Mouse (Mus musculus): Measurements from ENCODE around the gene Lpar3. TPM values are rescaled to one million over a fixed set of nuclear protein-coding genes. Genes with fewer than 3 reads are reported as not detected.
A peak's percentile ranks its signal among the peaks of the same experiment; 100 is the strongest.

Lpar3 gene
- 33.7 and 39.8 TPM in 2 replicates for polyA plus RNA-seq (2012; rRNA removed)

DNA sequence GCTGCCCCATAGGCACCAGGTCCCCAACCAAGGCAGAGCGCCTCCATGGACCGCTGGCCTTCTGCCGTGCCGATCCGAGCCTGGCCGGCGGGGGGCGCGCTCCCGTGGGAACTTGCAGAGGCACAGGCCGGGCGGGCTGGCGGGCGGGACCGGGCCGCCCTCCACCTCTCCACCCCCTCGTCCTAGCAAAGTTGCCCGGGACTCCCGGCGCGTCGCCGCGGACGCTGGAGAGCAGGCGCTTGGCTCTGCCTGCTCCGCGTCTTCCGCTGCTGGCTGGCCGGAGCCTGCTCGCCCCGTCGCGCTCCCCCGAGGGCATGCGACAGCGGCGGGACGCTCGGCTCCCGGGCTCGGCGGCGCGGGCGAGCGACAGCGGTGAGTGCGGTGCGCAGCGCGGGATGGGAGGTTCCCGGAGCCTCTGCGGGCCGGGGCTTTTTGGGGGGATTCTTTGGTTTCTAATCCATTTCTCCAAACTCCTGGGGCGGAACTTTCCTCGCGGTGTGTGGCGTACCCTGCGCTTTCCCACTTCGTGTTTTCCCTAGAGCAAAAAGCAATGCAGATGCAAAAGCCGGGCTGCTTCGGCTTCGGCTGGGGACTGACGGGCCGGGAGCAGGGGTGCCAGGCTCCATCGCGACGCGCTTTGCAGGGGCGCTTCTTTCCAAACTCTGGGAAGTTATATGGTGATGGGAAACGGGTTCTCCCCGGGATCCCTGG lies at the start of gene Lpar3:
TSS of gene Lpar3 (plus strand) at position 188 of the 711 bp plus-strand sequence.
- peaks cover 21% of the 10 kb centered on the region for H3K4me1 ChIP-seq (ENCODE audit: control insufficient read depth, insufficient read depth, low read length)
- no peaks in the 10 kb centered on the region for H3K27me3 ChIP-seq (replicated peaks; ENCODE audit: control insufficient read depth, insufficient read depth, low read length)
- no peak for TF ChIP-seq POLR2A (IDR thresholded peaks at IDR 0.05; ENCODE audit: low read depth, low read length)
- TF ChIP-seq CTCF (conservative IDR thresholded peaks at IDR 0.05; ENCODE audit: insufficient read depth, insufficient read length, low read depth, low read length): peak; percentile 55
- 2% methylated on average over 73 of the region's 73 CpGs for WGBS
- H3K36me3 ChIP-seq (ENCODE audit: control insufficient read depth, insufficient read depth, low read length): no peaks in the 10 kb centered on the region
- H3K4me3 ChIP-seq (ENCODE audit: insufficient read depth, low read depth, low read length): peak within 1 kb of the TSS; percentile 65
- H3K27ac ChIP-seq (ENCODE audit: insufficient read depth, low read depth, low read length): peak within 1 kb of the TSS; percentile 41; the same call in 1 of the 2 replicates
- DNase-seq: peak; percentile 91

DNA sequence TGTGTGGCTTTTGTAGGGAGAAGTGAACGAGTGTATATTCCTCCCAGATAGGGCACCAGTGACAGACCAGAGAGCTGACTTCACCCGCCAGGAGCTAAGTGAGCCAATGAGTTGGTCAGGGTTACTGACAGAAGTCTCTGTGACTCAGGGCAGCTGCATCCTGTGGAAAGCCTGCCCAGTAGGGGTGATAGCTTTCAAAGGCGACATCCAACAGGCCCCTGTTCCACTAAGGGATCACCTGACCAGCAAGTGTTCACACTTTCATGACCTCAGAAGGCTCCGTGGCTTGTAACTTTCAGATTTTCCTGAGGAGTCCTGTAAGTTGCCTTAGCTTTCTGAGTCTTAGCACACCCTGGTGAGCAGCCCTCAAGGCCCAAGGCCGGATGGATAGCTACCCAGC lies 47.7 kb upstream of the Lpar3 start:
- 78% methylated on average over 5 of the region's 5 CpGs for WGBS
- Histone ChIP-seq H3K4me3 (ENCODE audit: insufficient read depth, low read depth, low read length) (no peak overlapping the region), H3K36me3 (ENCODE audit: control insufficient read depth, insufficient read depth, low read length) (no peaks in the 10 kb centered on the region), H3K4me1 (ENCODE audit: control insufficient read depth, insufficient read depth, low read length) (no peaks in the 10 kb centered on the region), H3K27me3 (replicated peaks; ENCODE audit: control insufficient read depth, insufficient read depth, low read length) (no peaks in the 10 kb centered on the region), H3K27ac (ENCODE audit: insufficient read depth, low read depth, low read length) (no peak overlapping the region)
- TF ChIP-seq CTCF (conservative IDR thresholded peaks at IDR 0.05; ENCODE audit: insufficient read depth, insufficient read length, low read depth, low read length) (no peak), POLR2A (IDR thresholded peaks at IDR 0.05; ENCODE audit: low read depth, low read length) (no peak)
- DNase-seq: no peak

- H3K36me3 ChIP-seq (ENCODE audit: control insufficient read depth, insufficient read depth, low read length): no peaks in the 10 kb centered on the region
- peak; percentile 34 for DNase-seq
- no peak overlapping the region for H3K4me3 ChIP-seq (ENCODE audit: insufficient read depth, low read depth, low read length)
- H3K27me3 ChIP-seq (replicated peaks; ENCODE audit: control insufficient read depth, insufficient read depth, low read length): no peaks in the 10 kb centered on the region
- WGBS: 57% methylated on average over 9 of the region's 9 CpGs
- no peak for TF ChIP-seq POLR2A (IDR thresholded peaks at IDR 0.05; ENCODE audit: low read depth, low read length)
- no peak for TF ChIP-seq CTCF (conservative IDR thresholded peaks at IDR 0.05; ENCODE audit: insufficient read depth, insufficient read length, low read depth, low read length)
- no peaks in the 10 kb centered on the region for H3K4me1 ChIP-seq (ENCODE audit: control insufficient read depth, insufficient read depth, low read length)
- no peak overlapping the region for H3K27ac ChIP-seq (ENCODE audit: insufficient read depth, low read depth, low read length)
Measured at GRCm38 (mm10) chr3:146174215-146174614, 46.5 kb upstream of the Lpar3 start.

- no peak for DNase-seq
- H3K27ac ChIP-seq (ENCODE audit: insufficient read depth, low read depth, low read length): no peak overlapping the region
- no peaks in the 10 kb centered on the region for H3K36me3 ChIP-seq (ENCODE audit: control insufficient read depth, insufficient read depth, low read length)
- H3K4me3 ChIP-seq (ENCODE audit: insufficient read depth, low read depth, low read length): no peak overlapping the region
- WGBS: 71% methylated on average over 7 of the region's 7 CpGs
- no peaks in the 10 kb centered on the region for H3K27me3 ChIP-seq (replicated peaks; ENCODE audit: control insufficient read depth, insufficient read depth, low read length)
- H3K4me1 ChIP-seq (ENCODE audit: control insufficient read depth, insufficient read depth, low read length): no peaks in the 10 kb centered on the region
- TF ChIP-seq POLR2A (IDR thresholded peaks at IDR 0.05; ENCODE audit: low read depth, low read length) (no peak), CTCF (conservative IDR thresholded peaks at IDR 0.05; ENCODE audit: insufficient read depth, insufficient read length, low read depth, low read length) (no peak)
Measured at GRCm38 (mm10) chr3:146177295-146177694, 43.5 kb upstream of the Lpar3 start.

GRCm38 (mm10) chr3:146177748-146178582 lies 42.8 kb upstream of the Lpar3 start:
- Histone ChIP-seq H3K27me3 (replicated peaks; ENCODE audit: control insufficient read depth, insufficient read depth, low read length) (no peaks in the 10 kb centered on the region), H3K36me3 (ENCODE audit: control insufficient read depth, insufficient read depth, low read length) (no peaks in the 10 kb centered on the region), H3K4me1 (ENCODE audit: control insufficient read depth, insufficient read depth, low read length) (no peaks in the 10 kb centered on the region), H3K27ac (ENCODE audit: insufficient read depth, low read depth, low read length) (no peak overlapping the region), H3K4me3 (ENCODE audit: insufficient read depth, low read depth, low read length) (no peak overlapping the region)
- TF ChIP-seq CTCF (conservative IDR thresholded peaks at IDR 0.05; ENCODE audit: insufficient read depth, insufficient read length, low read depth, low read length): peak; percentile 71
- no peak for TF ChIP-seq POLR2A (IDR thresholded peaks at IDR 0.05; ENCODE audit: low read depth, low read length)
- 2% methylated on average over 16 of the region's 16 CpGs for WGBS
- DNase-seq: peak; percentile 82

GRCm38 (mm10) chr3:146180341-146180740 lies 40.4 kb upstream of the Lpar3 start:
- WGBS: 29% methylated on average over 2 of the region's 2 CpGs
- TF ChIP-seq CTCF (conservative IDR thresholded peaks at IDR 0.05; ENCODE audit: insufficient read depth, insufficient read length, low read depth, low read length) (no peak), POLR2A (IDR thresholded peaks at IDR 0.05; ENCODE audit: low read depth, low read length) (no peak)
- no peak overlapping the region for H3K4me3 ChIP-seq (ENCODE audit: insufficient read depth, low read depth, low read length)

GRCm38 (mm10) chr3:146180986-146181385 lies 39.8 kb upstream of the Lpar3 start:
- H3K36me3 ChIP-seq (ENCODE audit: control insufficient read depth, insufficient read depth, low read length): no peaks in the 10 kb centered on the region
- TF ChIP-seq POLR2A (IDR thresholded peaks at IDR 0.05; ENCODE audit: low read depth, low read length): no peak
- TF ChIP-seq CTCF (conservative IDR thresholded peaks at IDR 0.05; ENCODE audit: insufficient read depth, insufficient read length, low read depth, low read length): peak; percentile 70
- peak; percentile 65 for DNase-seq
- H3K4me1 ChIP-seq (ENCODE audit: control insufficient read depth, insufficient read depth, low read length): no peaks in the 10 kb centered on the region
- H3K27me3 ChIP-seq (replicated peaks; ENCODE audit: control insufficient read depth, insufficient read depth, low read length): no peaks in the 10 kb centered on the region
- no peak overlapping the region for H3K4me3 ChIP-seq (ENCODE audit: insufficient read depth, low read depth, low read length)
- 26% methylated on average over 3 of the region's 3 CpGs for WGBS
- no peak overlapping the region for H3K27ac ChIP-seq (ENCODE audit: insufficient read depth, low read depth, low read length)

More at GRCm38 (mm10) chr3:146180341-146180740, 40.4 kb upstream of the Lpar3 start:
- Histone ChIP-seq H3K27ac (ENCODE audit: insufficient read depth, low read depth, low read length) (no peak overlapping the region), H3K4me1 (ENCODE audit: control insufficient read depth, insufficient read depth, low read length) (no peaks in the 10 kb centered on the region), H3K27me3 (replicated peaks; ENCODE audit: control insufficient read depth, insufficient read depth, low read length) (no peaks in the 10 kb centered on the region), H3K36me3 (ENCODE audit: control insufficient read depth, insufficient read depth, low read length) (no peaks in the 10 kb centered on the region)
- DNase-seq: no peak

Measured in kidney, adult 2 months (tissue).